Mouse (Mus musculus) lung, postnatal 0 days (tissue): ENCODE results near the gene Rab33b.

Source experiments
- CTCF ChIP-seq: IDR thresholded peaks from 2 replicates; pipeline ENCODE4 v1.5.1; 2016; ENCODE audit warnings: antibody characterized with exemption, mild to moderate bottlenecking
- EP300 ChIP-seq: IDR thresholded peaks from 2 replicates; pipeline ENCODE4 v1.6.1; 2016; ENCODE audit warnings: antibody characterized with exemption, mild to moderate bottlenecking, control low read depth

DNA sequence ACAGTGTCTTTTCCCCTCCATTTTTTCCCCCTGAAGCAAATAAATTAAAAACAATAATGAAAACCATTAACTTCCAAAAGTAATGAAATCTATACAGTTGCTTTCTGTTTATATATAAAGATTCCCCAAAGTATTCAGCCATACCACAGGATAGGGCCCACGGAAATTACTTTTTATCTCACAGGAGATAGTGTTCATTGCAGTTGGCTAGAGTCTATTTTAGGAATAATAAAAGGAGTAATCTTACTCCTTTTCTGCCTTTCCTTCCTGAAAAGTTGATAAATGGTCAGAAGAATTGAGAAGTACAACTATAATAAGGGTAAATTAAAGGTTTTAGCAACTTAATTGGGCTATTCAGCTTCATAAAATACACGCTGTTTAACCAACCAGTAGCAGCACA lies 15.2 kb upstream of the Rab33b start:
- TF ChIP-seq EP300 = no peak
- no peak for TF ChIP-seq CTCF
